Mouse (Mus musculus) neural tube, embryonic 14.5 days (tissue): ENCODE measurements around the gene St3gal6. TPM values are rescaled to one million over a fixed set of nuclear protein-coding genes. Genes with fewer than 3 reads are reported as not detected.

Experiments
- ATAC-seq: fragments of 200-750 bp; cut with Nextera tagmentation; 2 replicates; pipeline ENCODE4 v1.8.0; 2017; ENCODE audit warnings: low read depth, mild to moderate bottlenecking, moderate TSS enrichment, moderate library complexity
- H3K27ac ChIP-seq: fragments of 300-500 bp; sonication (generic); 2 replicates; pipeline ENCODE4 v1.5.1; 2014; ENCODE audit warnings: low read depth, mild to moderate bottlenecking, control low read depth, low read length, moderate library complexity, mixed read lengths
- H3K27me3 ChIP-seq: fragments of 300-500 bp; sonication (generic); 2 replicates; pipeline ENCODE4 v1.6.1; 2014; ENCODE audit warnings: low read length; ENCODE audit not compliant: control insufficient read depth, insufficient read depth
- H3K36me3 ChIP-seq: fragments of 300-500 bp; sonication (generic); 2 replicates; pipeline ENCODE4 v1.6.1; 2014; ENCODE audit warnings: low read length, mixed read lengths; ENCODE audit not compliant: control insufficient read depth, insufficient read depth
- H3K4me1 ChIP-seq: fragments of 300-500 bp; sonication (generic); 2 replicates; pipeline ENCODE4 v1.6.1; 2014; ENCODE audit warnings: low read length; ENCODE audit not compliant: control insufficient read depth, insufficient read depth
- H3K4me2 ChIP-seq: fragments of 300-500 bp; sonication (generic); 2 replicates; pipeline ENCODE4 v1.6.1; 2014; ENCODE audit warnings: mild to moderate bottlenecking, low read depth, low read length, control low read depth
- H3K4me3 ChIP-seq: fragments of 300-500 bp; sonication (generic); 2 replicates; pipeline ENCODE4 v1.5.1; 2014; ENCODE audit warnings: low read depth, low read length, control low read depth, mixed read lengths
- H3K9ac ChIP-seq: fragments of 300-500 bp; sonication (generic); replicated peaks from 2 replicates; pipeline ENCODE4 v1.6.1; 2014; ENCODE audit warnings: low read depth, mild to moderate bottlenecking, control low read depth, low read length, mixed read lengths
- H3K9me3 ChIP-seq: fragments of 300-500 bp; sonication (generic); 2 replicates; pipeline ENCODE4 v1.6.1; 2016; ENCODE audit warnings: low read length; ENCODE audit not compliant: control insufficient read depth
- WGBS: fragments of 180-500 bp; shearing (Covaris S2); extraction: QIAGEN DNeasy Blood & Tissue Kit; methylation state at CpG from one replicate; pipeline ENCODE4 v1.1.7; 2014; 5-methylcytosine and 5-hydroxymethylcytosine counted together
- polyA plus RNA-seq: library from polyadenylated mRNA; unstranded; fragments of >200 nt; fragmentation: Nextera tagmentation; extraction: Ambion mirVana; gene quantifications from 2 replicates; pipeline ENCODE4 v1.2.1, GENCODE M21; 2014

Gene St3gal6
- polyA plus RNA-seq, 1 experiment from 2014 or later: 6.3 TPM

DNA sequence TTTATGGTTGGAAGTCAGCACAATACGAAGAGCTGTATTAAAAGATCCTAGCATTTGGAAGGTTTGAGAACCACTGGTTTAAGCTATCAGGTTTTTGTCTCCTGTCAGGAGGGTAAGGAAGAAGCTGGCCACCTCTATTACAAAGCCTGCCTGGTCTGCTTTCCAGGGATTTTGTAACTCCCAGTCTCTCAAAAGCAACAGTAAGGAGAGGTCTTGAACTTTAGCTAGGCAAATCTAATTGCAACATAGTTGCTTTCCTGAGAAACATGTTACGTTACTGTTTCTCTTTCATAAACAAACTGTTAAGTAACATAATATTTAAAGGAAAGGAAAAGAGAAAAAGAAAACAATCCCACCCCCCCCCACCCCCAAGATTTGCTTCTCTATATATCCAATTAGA is 12.0 kb upstream of the St3gal6 start:
- Histone ChIP-seq H3K27me3 (no peaks in the 10 kb centered on the region), H3K36me3 (no peaks in the 10 kb centered on the region), H3K9ac (no peak overlapping the region), H3K4me3 (no peak overlapping the region), H3K4me1 (no peaks in the 10 kb centered on the region), H3K9me3 (no peaks in the 10 kb centered on the region), H3K27ac (no peak overlapping the region), H3K4me2 (no peak overlapping the region)
- WGBS: 88% methylated on average over 2 of the region's 2 CpGs
- no peak for ATAC-seq

DNA sequence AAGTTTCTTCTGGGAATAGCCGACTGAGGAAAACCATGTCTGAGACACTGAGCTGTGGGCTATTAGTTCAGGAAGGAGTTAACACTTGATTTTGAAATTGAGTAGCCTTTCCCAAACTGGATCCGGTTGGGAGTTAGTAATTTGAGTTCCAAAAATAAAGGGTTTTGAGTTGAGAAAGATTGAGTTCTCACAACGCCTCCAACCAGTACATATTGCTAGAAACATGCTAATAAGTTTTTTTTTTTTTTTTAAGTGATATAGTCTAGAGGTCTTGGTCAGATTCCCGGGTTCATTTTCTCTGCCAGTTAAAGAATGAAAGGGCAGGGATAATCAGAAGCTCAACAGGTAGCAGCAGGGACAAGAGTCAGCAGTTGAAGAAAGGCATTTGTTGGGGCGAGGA is 11.2 kb upstream of the St3gal6 start:
- H3K4me3 ChIP-seq: no peak overlapping the region
- no peaks in the 10 kb centered on the region for H3K4me1 ChIP-seq
- 81% methylated on average over 5 of the region's 5 CpGs for WGBS
- no peak overlapping the region for H3K4me2 ChIP-seq
- H3K36me3 ChIP-seq: no peaks in the 10 kb centered on the region
- H3K9me3 ChIP-seq: no peaks in the 10 kb centered on the region
- no peaks in the 10 kb centered on the region for H3K27me3 ChIP-seq
- no peak for ATAC-seq
- H3K27ac ChIP-seq: no peak overlapping the region
- H3K9ac ChIP-seq: no peak overlapping the region

DNA sequence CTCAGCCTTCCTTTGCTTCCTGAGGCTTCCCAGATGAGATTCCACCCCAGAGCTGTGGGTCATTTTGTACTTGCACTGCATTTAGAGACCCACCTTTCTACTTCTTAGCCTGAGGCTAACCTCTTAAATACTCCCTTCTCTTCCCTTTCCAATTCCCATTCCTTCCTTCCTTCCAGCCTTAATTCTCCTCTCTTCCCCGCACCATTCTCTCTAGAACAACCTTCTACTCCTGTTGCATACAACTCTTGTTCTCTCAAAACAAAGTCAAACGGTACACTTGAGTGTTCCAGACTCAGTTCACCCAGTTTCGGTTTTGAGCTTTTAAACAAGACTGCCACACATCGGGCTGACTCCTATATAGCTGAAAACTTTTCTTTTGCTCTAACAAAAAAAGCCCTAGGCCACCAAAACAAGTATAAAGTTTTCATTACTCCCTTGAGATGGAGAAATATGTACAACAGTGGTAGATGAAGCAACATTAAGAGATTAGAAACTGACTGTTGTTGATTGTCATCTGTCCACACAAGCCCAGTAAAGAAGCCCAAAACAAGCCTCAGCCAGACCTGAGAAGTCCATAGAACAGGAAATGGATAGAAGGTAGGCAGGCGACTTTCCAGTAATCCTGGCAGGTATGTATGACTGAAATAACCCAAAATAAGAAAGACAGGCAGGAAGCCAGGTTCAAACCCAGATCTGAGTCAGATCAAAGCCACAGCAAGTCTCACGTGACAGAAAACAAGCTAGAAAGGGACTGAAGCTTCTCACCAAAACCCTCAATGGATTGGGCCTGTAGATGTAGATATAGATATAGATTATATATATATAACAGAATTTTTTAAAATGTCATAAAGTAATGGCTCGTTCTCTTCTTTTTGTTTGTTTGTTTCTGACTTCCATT is 10.5 kb upstream of the St3gal6 start:
- WGBS: 89% methylated on average over 7 of the region's 7 CpGs
- Histone ChIP-seq H3K9me3 (no peaks in the 10 kb centered on the region), H3K9ac (no peak overlapping the region), H3K4me3 (no peak overlapping the region), H3K36me3 (no peaks in the 10 kb centered on the region), H3K27me3 (no peaks in the 10 kb centered on the region), H3K4me2 (no peak overlapping the region), H3K4me1 (no peaks in the 10 kb centered on the region), H3K27ac (no peak overlapping the region)
- no peak for ATAC-seq

DNA sequence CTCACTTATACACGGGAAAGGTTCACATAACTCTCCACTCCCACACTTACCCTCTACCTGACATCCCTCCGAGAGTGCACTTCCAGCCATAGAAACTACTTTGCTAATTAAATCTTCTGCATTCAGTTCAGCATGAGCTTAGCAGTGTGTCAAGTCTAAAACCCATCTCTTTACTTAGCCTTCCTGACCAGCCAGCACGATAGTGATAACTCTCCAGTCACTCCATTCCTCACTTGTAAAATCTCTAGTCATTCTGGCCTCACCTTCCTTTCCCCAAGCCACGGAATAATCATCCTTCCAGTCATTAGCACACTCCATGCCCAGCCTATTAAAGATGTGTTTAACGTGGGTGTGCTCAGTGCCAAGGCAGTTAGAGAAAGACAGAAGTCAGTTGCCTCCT is 9.7 kb upstream of the St3gal6 start:
- Histone ChIP-seq H3K4me2 (no peak overlapping the region), H3K9ac (no peak overlapping the region), H3K4me1 (no peaks in the 10 kb centered on the region), H3K27ac (no peak overlapping the region), H3K9me3 (no peaks in the 10 kb centered on the region), H3K27me3 (no peaks in the 10 kb centered on the region), H3K36me3 (no peaks in the 10 kb centered on the region), H3K4me3 (no peak overlapping the region)
- WGBS: 63% methylated on average over 5 of the region's 5 CpGs
- no peak for ATAC-seq

DNA sequence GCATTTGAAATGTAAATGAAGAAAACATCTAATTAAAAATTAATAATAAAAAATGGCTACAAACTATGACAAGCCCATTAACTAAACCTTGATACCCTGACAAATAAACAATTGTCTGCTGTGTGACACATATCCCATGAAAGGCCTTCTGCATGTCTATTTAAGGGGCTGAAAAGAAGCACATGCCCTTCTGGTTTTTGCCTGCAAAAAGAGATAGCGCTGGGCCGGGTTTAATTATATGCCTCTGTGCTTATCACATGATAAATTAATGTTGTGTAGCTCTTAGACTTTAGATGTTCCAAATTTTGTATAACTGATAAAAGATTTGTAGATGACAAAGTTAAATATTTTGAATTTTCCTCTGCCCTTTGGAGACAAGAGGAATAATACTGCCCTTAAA is 9.2 kb upstream of the St3gal6 start:
- no peak overlapping the region for H3K27ac ChIP-seq
- H3K36me3 ChIP-seq: no peaks in the 10 kb centered on the region
- 85% methylated on average over 2 of the region's 2 CpGs for WGBS
- H3K9me3 ChIP-seq: no peaks in the 10 kb centered on the region
- no peak overlapping the region for H3K9ac ChIP-seq
- no peaks in the 10 kb centered on the region for H3K27me3 ChIP-seq
- no peak overlapping the region for H3K4me3 ChIP-seq
- no peaks in the 10 kb centered on the region for H3K4me1 ChIP-seq
- H3K4me2 ChIP-seq: no peak overlapping the region
- ATAC-seq: no peak

DNA sequence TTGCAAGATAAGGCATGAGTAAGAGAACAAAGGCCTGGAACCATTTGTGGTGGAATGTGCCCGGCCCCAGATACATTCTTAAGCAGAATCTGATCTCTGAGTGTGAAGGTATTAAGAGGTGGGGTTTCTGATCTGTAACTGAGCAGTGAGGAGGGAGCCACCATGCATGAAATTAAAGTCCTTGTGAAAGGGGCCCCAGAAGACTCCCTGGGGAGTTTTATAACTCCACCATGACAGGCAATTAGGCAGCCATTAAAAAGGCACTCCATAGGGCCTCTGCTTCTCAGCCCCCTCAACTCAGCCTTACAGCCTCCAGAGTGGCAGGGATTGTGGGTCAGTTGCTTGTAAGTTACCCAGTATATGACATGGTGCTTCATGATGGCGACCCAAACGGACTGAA is 8.5 kb upstream of the St3gal6 start:
- H3K27ac ChIP-seq: no peak overlapping the region
- H3K9me3 ChIP-seq: no peaks in the 10 kb centered on the region
- H3K4me1 ChIP-seq: no peaks in the 10 kb centered on the region
- no peak overlapping the region for H3K4me2 ChIP-seq
- no peaks in the 10 kb centered on the region for H3K36me3 ChIP-seq
- ATAC-seq: peak; percentile 74
- H3K9ac ChIP-seq: no peak overlapping the region
- H3K4me3 ChIP-seq: no peak overlapping the region
- WGBS: 17% methylated on average over 3 of the region's 3 CpGs
- no peaks in the 10 kb centered on the region for H3K27me3 ChIP-seq

DNA sequence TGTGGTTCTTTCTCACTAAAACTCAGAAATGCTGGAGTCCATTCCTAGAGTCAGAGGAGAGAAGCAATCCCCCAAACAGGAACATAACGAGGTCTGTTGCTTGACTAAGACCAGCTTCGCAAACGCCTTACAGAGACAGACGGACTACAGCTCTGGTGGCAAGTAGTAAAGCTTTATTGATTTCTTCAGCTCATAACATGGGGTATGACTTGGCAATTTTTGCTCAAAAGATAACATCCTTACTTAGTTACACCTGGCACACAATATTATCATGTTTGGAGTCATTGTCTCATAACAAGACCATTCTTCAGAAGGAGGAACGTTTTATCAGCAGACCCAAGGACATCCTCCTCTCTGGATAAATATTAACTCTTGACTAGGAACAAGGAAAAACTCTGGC is 3.8 kb upstream of the St3gal6 start:
- WGBS: 77% methylated on average over 5 of the region's 5 CpGs
- ATAC-seq: no peak

DNA sequence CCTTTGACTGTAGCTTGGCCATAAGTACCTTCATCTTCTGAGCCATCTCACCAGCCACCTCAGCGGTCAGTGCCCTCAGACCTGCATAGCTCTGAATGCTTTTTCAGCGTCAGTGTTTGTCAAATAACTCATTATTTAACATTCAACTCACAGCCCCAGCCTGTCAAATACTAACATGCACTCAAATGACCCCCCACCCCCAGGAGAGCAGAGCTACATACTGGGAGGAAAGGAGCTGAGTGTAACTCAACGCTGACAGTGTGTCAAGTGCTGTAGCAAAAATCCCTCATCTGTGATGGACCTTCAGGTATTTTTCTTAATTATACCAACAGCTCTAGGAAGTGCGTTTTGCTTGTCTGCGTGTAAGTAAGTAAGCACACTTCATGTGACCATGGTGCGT is 2.7 kb upstream of the St3gal6 start:
- H3K4me2 ChIP-seq: no peak overlapping the region
- no peaks in the 10 kb centered on the region for H3K36me3 ChIP-seq
- WGBS: 85% methylated on average over 6 of the region's 6 CpGs
- no peak overlapping the region for H3K4me3 ChIP-seq
- H3K27ac ChIP-seq: no peak overlapping the region
- H3K4me1 ChIP-seq: no peaks in the 10 kb centered on the region
- H3K9ac ChIP-seq: no peak overlapping the region
- ATAC-seq: no peak
- 0 out of 2 replicates have a peak, but pooled peaks cover 3% of the 10 kb centered on the region for H3K9me3 ChIP-seq
- no peaks in the 10 kb centered on the region for H3K27me3 ChIP-seq

More for the DNA sequence above, 3.8 kb upstream of the St3gal6 start:
- no peak overlapping the region for H3K4me2 ChIP-seq
- H3K27ac ChIP-seq: no peak overlapping the region
- H3K9ac ChIP-seq: no peak overlapping the region
- H3K9me3 ChIP-seq: 0 out of 2 replicates have a peak, but pooled peaks cover 3% of the 10 kb centered on the region
- H3K4me1 ChIP-seq: no peaks in the 10 kb centered on the region
- no peak overlapping the region for H3K4me3 ChIP-seq
- H3K36me3 ChIP-seq: no peaks in the 10 kb centered on the region
- H3K27me3 ChIP-seq: no peaks in the 10 kb centered on the region

DNA sequence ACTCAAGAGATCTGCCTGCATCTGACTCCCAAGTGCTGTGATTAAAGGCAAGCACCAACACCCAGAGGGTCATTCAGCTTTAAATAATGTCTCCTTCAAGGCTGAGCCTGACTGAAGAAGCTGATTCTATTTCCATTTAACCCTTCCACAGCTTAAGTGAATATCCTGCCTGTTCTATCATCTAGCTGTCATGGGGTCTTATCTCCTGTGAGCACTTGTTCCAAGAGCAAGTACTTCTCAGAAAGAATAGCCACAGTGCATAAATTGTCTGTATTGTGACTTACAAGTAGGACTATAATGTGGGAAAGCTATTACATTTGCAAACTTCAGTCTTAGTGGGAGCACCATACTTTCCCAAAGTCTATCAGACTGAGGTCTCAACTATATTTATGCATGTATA is 1.8 kb upstream of the St3gal6 start:
- 0 out of 2 replicates have a peak, but pooled peaks cover 3% of the 10 kb centered on the region for H3K9me3 ChIP-seq
- H3K4me3 ChIP-seq: no peak overlapping the region
- no peak overlapping the region for H3K9ac ChIP-seq
- H3K27ac ChIP-seq: no peak overlapping the region
- ATAC-seq: no peak
- no peaks in the 10 kb centered on the region for H3K27me3 ChIP-seq
- H3K4me1 ChIP-seq: no peaks in the 10 kb centered on the region
- no peaks in the 10 kb centered on the region for H3K36me3 ChIP-seq
- H3K4me2 ChIP-seq: no peak overlapping the region
